Mouse (Mus musculus): ENCODE measurements around the gene Rab3gap1. TPM values are rescaled to one million over a fixed set of nuclear protein-coding genes. Genes with fewer than 3 reads are reported as not detected.

Gene Rab3gap1
- 10.5 and 30.7 TPM in 2 replicates for polyA plus RNA-seq (2012; ENCODE audit: insufficient read depth, low replicate concordance)

- TF ChIP-seq GATA1 (IDR thresholded peaks at IDR 0.05; ENCODE audit: borderline replicate concordance, low read length) = no peak
- TF ChIP-seq FLI1 (IDR thresholded peaks at IDR 0.05; ENCODE audit: low read length) = no peak
- Histone ChIP-seq H3K9me3 (no peaks in the 10 kb centered on the region), H3K36me3 (replicated peaks; ENCODE audit: low read length) (peaks cover 35% of the 10 kb centered on the region), H3K4me1 (peaks cover 38% of the 10 kb centered on the region), H3K27me3 (replicated peaks) (no peaks in the 10 kb centered on the region), H3K4me3 (replicated peaks) (peak within 1 kb of the TSS; percentile 94)
Observed at GRCm38 (mm10) chr1:127868300-127869261, at the start of gene Rab3gap1. Gene Rab3gap1 (plus strand): TSS chr1:127868773.

- H3K4me1 ChIP-seq = peaks cover 48% of the 10 kb centered on the region
- TF ChIP-seq FLI1 (IDR thresholded peaks at IDR 0.05; ENCODE audit: low read length) = no peak
- no peak for TF ChIP-seq GATA1 (IDR thresholded peaks at IDR 0.05; ENCODE audit: borderline replicate concordance, low read length)
- no peaks in the 10 kb centered on the region for H3K9me3 ChIP-seq
- H3K36me3 ChIP-seq (replicated peaks; ENCODE audit: low read length) = peaks cover 2% of the 10 kb centered on the region
- H3K4me3 ChIP-seq (replicated peaks) = no peak overlapping the region
- H3K27me3 ChIP-seq (replicated peaks) = peaks cover 3% of the 10 kb centered on the region
Observed at GRCm38 (mm10) chr1:127827325-127827724, 41.2 kb upstream of the Rab3gap1 start.

GRCm38 (mm10) chr1:127830215-127830921, 38.2 kb upstream of the Rab3gap1 start:
- TF ChIP-seq FLI1 (IDR thresholded peaks at IDR 0.05; ENCODE audit: low read length) (no peak), GATA1 (IDR thresholded peaks at IDR 0.05; ENCODE audit: borderline replicate concordance, low read length) (no peak)
- peak overlapping the region; percentile 43 for H3K4me3 ChIP-seq (replicated peaks)
- peaks cover 2% of the 10 kb centered on the region for H3K36me3 ChIP-seq (replicated peaks; ENCODE audit: low read length)
- H3K9me3 ChIP-seq = no peaks in the 10 kb centered on the region
- no peaks in the 10 kb centered on the region for H3K27me3 ChIP-seq (replicated peaks)
- H3K4me1 ChIP-seq = peaks cover 64% of the 10 kb centered on the region

GRCm38 (mm10) chr1:127833714-127834113, 34.9 kb upstream of the Rab3gap1 start:
- H3K4me1 ChIP-seq = peaks cover 72% of the 10 kb centered on the region
- TF ChIP-seq GATA1 (IDR thresholded peaks at IDR 0.05; ENCODE audit: borderline replicate concordance, low read length) = no peak
- TF ChIP-seq FLI1 (IDR thresholded peaks at IDR 0.05; ENCODE audit: low read length) = no peak
- no peak overlapping the region for H3K4me3 ChIP-seq (replicated peaks)
- no peaks in the 10 kb centered on the region for H3K9me3 ChIP-seq
- H3K36me3 ChIP-seq (replicated peaks; ENCODE audit: low read length) = peaks cover 2% of the 10 kb centered on the region
- H3K27me3 ChIP-seq (replicated peaks) = no peaks in the 10 kb centered on the region

- Histone ChIP-seq H3K27me3 (replicated peaks) (no peaks in the 10 kb centered on the region), H3K4me1 (peaks cover 69% of the 10 kb centered on the region), H3K9me3 (no peaks in the 10 kb centered on the region), H3K36me3 (replicated peaks; ENCODE audit: low read length) (peaks cover 2% of the 10 kb centered on the region), H3K4me3 (replicated peaks) (no peak overlapping the region)
- TF ChIP-seq GATA1 (IDR thresholded peaks at IDR 0.05; ENCODE audit: borderline replicate concordance, low read length) = no peak
- TF ChIP-seq FLI1 (IDR thresholded peaks at IDR 0.05; ENCODE audit: low read length) = no peak
Observed at GRCm38 (mm10) chr1:127834202-127834601, 34.4 kb upstream of the Rab3gap1 start.

GRCm38 (mm10) chr1:127836619-127837018, 32.0 kb upstream of the Rab3gap1 start:
- peak overlapping the region; percentile 30 for H3K4me3 ChIP-seq (replicated peaks)
- peaks cover 2% of the 10 kb centered on the region for H3K36me3 ChIP-seq (replicated peaks; ENCODE audit: low read length)
- H3K27me3 ChIP-seq (replicated peaks) = no peaks in the 10 kb centered on the region
- TF ChIP-seq FLI1 (IDR thresholded peaks at IDR 0.05; ENCODE audit: low read length) (no peak), GATA1 (IDR thresholded peaks at IDR 0.05; ENCODE audit: borderline replicate concordance, low read length) (no peak)
- no peaks in the 10 kb centered on the region for H3K9me3 ChIP-seq
- peaks cover 45% of the 10 kb centered on the region for H3K4me1 ChIP-seq

GRCm38 (mm10) chr1:127838602-127839001, 30.0 kb upstream of the Rab3gap1 start:
- Histone ChIP-seq H3K4me1 (peaks cover 35% of the 10 kb centered on the region), H3K9me3 (no peaks in the 10 kb centered on the region), H3K36me3 (replicated peaks; ENCODE audit: low read length) (no peaks in the 10 kb centered on the region), H3K4me3 (replicated peaks) (no peak overlapping the region), H3K27me3 (replicated peaks) (no peaks in the 10 kb centered on the region)
- no peak for TF ChIP-seq GATA1 (IDR thresholded peaks at IDR 0.05; ENCODE audit: borderline replicate concordance, low read length)
- no peak for TF ChIP-seq FLI1 (IDR thresholded peaks at IDR 0.05; ENCODE audit: low read length)

- Histone ChIP-seq H3K27me3 (replicated peaks) (no peaks in the 10 kb centered on the region), H3K4me1 (peaks cover 25% of the 10 kb centered on the region), H3K36me3 (replicated peaks; ENCODE audit: low read length) (no peaks in the 10 kb centered on the region), H3K9me3 (0 out of 2 replicates have a peak, but pooled peaks cover 3% of the 10 kb centered on the region), H3K4me3 (replicated peaks) (no peak overlapping the region)
- TF ChIP-seq FLI1 (IDR thresholded peaks at IDR 0.05; ENCODE audit: low read length) (no peak), GATA1 (IDR thresholded peaks at IDR 0.05; ENCODE audit: borderline replicate concordance, low read length) (no peak)
Observed at GRCm38 (mm10) chr1:127845472-127845871, 23.1 kb upstream of the Rab3gap1 start.

GRCm38 (mm10) chr1:127850075-127850610, 18.4 kb upstream of the Rab3gap1 start:
- TF ChIP-seq GATA1 (IDR thresholded peaks at IDR 0.05; ENCODE audit: borderline replicate concordance, low read length) = no peak
- no peak for TF ChIP-seq FLI1 (IDR thresholded peaks at IDR 0.05; ENCODE audit: low read length)
- Histone ChIP-seq H3K27me3 (replicated peaks) (no peaks in the 10 kb centered on the region), H3K36me3 (replicated peaks; ENCODE audit: low read length) (peaks cover 10% of the 10 kb centered on the region), H3K4me3 (replicated peaks) (peak overlapping the region; percentile 33), H3K9me3 (peaks cover 13% of the 10 kb centered on the region), H3K4me1 (peaks cover 29% of the 10 kb centered on the region)

Measured in megakaryocyte, embryonic 14.5 days (primary cell).